Mouse (Mus musculus) layer of hippocampus, postnatal 10 days (tissue): ENCODE results near the gene Gm3417. TPM values are rescaled to one million over a fixed set of nuclear protein-coding genes. Genes with fewer than 3 reads are reported as not detected.

ENCODE experiments used
- total RNA-seq, 2 experiments: library from RNA; stranded (reverse); gene quantifications; 2 replicates each; pipeline ENCODE4 v1.2.3; 2021

Gm3417 gene
- total RNA-seq, 2 experiments from 2014 or later: not detected

Other genes with a start within 250 kb of the Gm3417 start
- 1 to 10 TPM; 5.9 to 6.1 TPM for gene Wdr27, start 35.6 kb downstream of the Gm3417 start, total RNA-seq
- 10 to 100 TPM; 19.7 to 21.6 TPM for gene 1600012H06Rik, start 35.6 kb downstream of the Gm3417 start, total RNA-seq
- gene Phf10, start 17.5 kb downstream of the Gm3417 start, total RNA-seq: 10 to 100 TPM; 66.8 to 70.0 TPM
- gene 9030025P20Rik, start 322 bp downstream of the Gm3417 start, total RNA-seq: 1 to 10 TPM; 6.1 to 7.7 TPM
- gene Gm3435, start 31.4 kb upstream of the Gm3417 start, total RNA-seq: 1 to 10 TPM; 5.0 to 5.2 TPM
- gene Ermard, start 62.4 kb upstream of the Gm3417 start, total RNA-seq: 10 to 100 TPM; 46.4 to 56.9 TPM
- gene Tcte3, start 62.7 kb upstream of the Gm3417 start, total RNA-seq: 1 to 10 TPM; 2.0 to 2.6 TPM
- gene Gm3448, start 62.7 kb upstream of the Gm3417 start, total RNA-seq: 1 to 10 TPM; 6.0 to 7.5 TPM